Mouse (Mus musculus): Measurements from ENCODE around the gene Vangl1. TPM values are rescaled to one million over a fixed set of nuclear protein-coding genes. Genes with fewer than 3 reads are reported as not detected.

Gene Vangl1
- polyA plus RNA-seq, 1 experiment from 2014 or later, result 21.1 TPM

- H3K9me3 ChIP-seq (ENCODE audit: low read length), result no peaks in the 10 kb centered on the region
- H3K4me2 ChIP-seq (replicated peaks; ENCODE audit: low read depth, low read length), result 0 out of 2 replicates have a peak overlapping the region, but pooled peaks have one; percentile 11
- H3K4me1 ChIP-seq (ENCODE audit: insufficient read depth, low read length), result peaks cover 31% of the 10 kb centered on the region
- peak overlapping the region; percentile 38; the same call in 1 of the 2 replicates for H3K9ac ChIP-seq (replicated peaks; ENCODE audit: low read length)
- peak; percentile 81 for ATAC-seq (ENCODE audit: low FRiP score, low TSS enrichment)
- WGBS, result 11% methylated on average over 4 of the region's 4 CpGs
- H3K4me3 ChIP-seq (ENCODE audit: low read length), result no peak overlapping the region
- no peaks in the 10 kb centered on the region for H3K27me3 ChIP-seq (ENCODE audit: insufficient read depth, low read length)
- peak overlapping the region; percentile 94 for H3K27ac ChIP-seq (ENCODE audit: low read length)
- 0 out of 2 replicates have a peak, but pooled peaks cover 6% of the 10 kb centered on the region for H3K36me3 ChIP-seq (ENCODE audit: insufficient read depth, low read length)
Observed at GRCm38 (mm10) chr3:102152872-102153271, 51.6 kb downstream of the Vangl1 start.

GRCm38 (mm10) chr3:102152471-102152870 lies 52.0 kb downstream of the Vangl1 start:
- H3K4me1 ChIP-seq (ENCODE audit: insufficient read depth, low read length), result peaks cover 31% of the 10 kb centered on the region
- 0 out of 2 replicates have a peak overlapping the region, but pooled peaks have one; percentile 11 for H3K4me2 ChIP-seq (replicated peaks; ENCODE audit: low read depth, low read length)
- peak; percentile 61 for ATAC-seq (ENCODE audit: low FRiP score, low TSS enrichment)
- 33% methylated on average over 4 of the region's 4 CpGs for WGBS
- H3K27me3 ChIP-seq (ENCODE audit: insufficient read depth, low read length), result no peaks in the 10 kb centered on the region
- 0 out of 2 replicates have a peak, but pooled peaks cover 2% of the 10 kb centered on the region for H3K36me3 ChIP-seq (ENCODE audit: insufficient read depth, low read length)
- H3K4me3 ChIP-seq (ENCODE audit: low read length), result no peak overlapping the region
- H3K9me3 ChIP-seq (ENCODE audit: low read length), result no peaks in the 10 kb centered on the region
- H3K27ac ChIP-seq (ENCODE audit: low read length), result peak overlapping the region; percentile 94
- H3K9ac ChIP-seq (replicated peaks; ENCODE audit: low read length), result peak overlapping the region; percentile 38

GRCm38 (mm10) chr3:102151850-102152249 lies 52.6 kb downstream of the Vangl1 start:
- peak overlapping the region; percentile 94 for H3K27ac ChIP-seq (ENCODE audit: low read length)
- no peaks in the 10 kb centered on the region for H3K27me3 ChIP-seq (ENCODE audit: insufficient read depth, low read length)
- no peaks in the 10 kb centered on the region for H3K36me3 ChIP-seq (ENCODE audit: insufficient read depth, low read length)
- ATAC-seq (ENCODE audit: low FRiP score, low TSS enrichment), result no peak
- no peaks in the 10 kb centered on the region for H3K9me3 ChIP-seq (ENCODE audit: low read length)
- H3K4me2 ChIP-seq (replicated peaks; ENCODE audit: low read depth, low read length), result no peak overlapping the region
- no peak overlapping the region; the same call in 1 of the 2 replicates for H3K9ac ChIP-seq (replicated peaks; ENCODE audit: low read length)
- H3K4me3 ChIP-seq (ENCODE audit: low read length), result no peak overlapping the region
- 57% methylated on average over 4 of the region's 4 CpGs for WGBS
- H3K4me1 ChIP-seq (ENCODE audit: insufficient read depth, low read length), result peaks cover 32% of the 10 kb centered on the region

GRCm38 (mm10) chr3:102149941-102150340 lies 54.6 kb downstream of the Vangl1 start:
- 14% methylated on average over 7 of the region's 7 CpGs for WGBS

GRCm38 (mm10) chr3:102147189-102147588 lies 57.3 kb downstream of the Vangl1 start:
- H3K36me3 ChIP-seq (ENCODE audit: insufficient read depth, low read length), result no peaks in the 10 kb centered on the region
- no peak overlapping the region for H3K4me3 ChIP-seq (ENCODE audit: low read length)
- peaks cover 29% of the 10 kb centered on the region for H3K4me1 ChIP-seq (ENCODE audit: insufficient read depth, low read length)
- H3K9me3 ChIP-seq (ENCODE audit: low read length), result no peaks in the 10 kb centered on the region
- no peak overlapping the region for H3K9ac ChIP-seq (replicated peaks; ENCODE audit: low read length)
- H3K27ac ChIP-seq (ENCODE audit: low read length), result no peak overlapping the region
- 83% methylated on average over 4 of the region's 4 CpGs for WGBS
- H3K27me3 ChIP-seq (ENCODE audit: insufficient read depth, low read length), result no peaks in the 10 kb centered on the region
- no peak for ATAC-seq (ENCODE audit: low FRiP score, low TSS enrichment)
- no peak overlapping the region for H3K4me2 ChIP-seq (replicated peaks; ENCODE audit: low read depth, low read length)

More at GRCm38 (mm10) chr3:102149941-102150340, 54.6 kb downstream of the Vangl1 start:
- H3K36me3 ChIP-seq (ENCODE audit: insufficient read depth, low read length), result no peaks in the 10 kb centered on the region
- no peaks in the 10 kb centered on the region for H3K27me3 ChIP-seq (ENCODE audit: insufficient read depth, low read length)
- H3K9me3 ChIP-seq (ENCODE audit: low read length), result no peaks in the 10 kb centered on the region
- no peak for ATAC-seq (ENCODE audit: low FRiP score, low TSS enrichment)
- no peak overlapping the region for H3K4me3 ChIP-seq (ENCODE audit: low read length)
- H3K4me1 ChIP-seq (ENCODE audit: insufficient read depth, low read length), result peaks cover 44% of the 10 kb centered on the region
- no peak overlapping the region for H3K9ac ChIP-seq (replicated peaks; ENCODE audit: low read length)
- H3K4me2 ChIP-seq (replicated peaks; ENCODE audit: low read depth, low read length), result no peak overlapping the region
- no peak overlapping the region for H3K27ac ChIP-seq (ENCODE audit: low read length)

GRCm38 (mm10) chr3:102146428-102146827 lies 58.1 kb downstream of the Vangl1 start:
- Histone ChIP-seq H3K4me3 (ENCODE audit: low read length) (no peak overlapping the region), H3K4me1 (ENCODE audit: insufficient read depth, low read length) (peaks cover 21% of the 10 kb centered on the region), H3K27ac (ENCODE audit: low read length) (no peak overlapping the region), H3K36me3 (ENCODE audit: insufficient read depth, low read length) (no peaks in the 10 kb centered on the region), H3K4me2 (replicated peaks; ENCODE audit: low read depth, low read length) (no peak overlapping the region), H3K9ac (replicated peaks; ENCODE audit: low read length) (no peak overlapping the region), H3K9me3 (ENCODE audit: low read length) (no peaks in the 10 kb centered on the region), H3K27me3 (ENCODE audit: insufficient read depth, low read length) (no peaks in the 10 kb centered on the region)
- peak; percentile 43; the same call in 1 of the 2 replicates for ATAC-seq (ENCODE audit: low FRiP score, low TSS enrichment)
- 42% methylated on average over 6 of the region's 6 CpGs for WGBS

GRCm38 (mm10) chr3:102145645-102146386 lies 58.7 kb downstream of the Vangl1 start:
- H3K36me3 ChIP-seq (ENCODE audit: insufficient read depth, low read length), result no peaks in the 10 kb centered on the region
- no peak overlapping the region for H3K4me2 ChIP-seq (replicated peaks; ENCODE audit: low read depth, low read length)
- H3K27ac ChIP-seq (ENCODE audit: low read length), result no peak overlapping the region
- no peaks in the 10 kb centered on the region for H3K27me3 ChIP-seq (ENCODE audit: insufficient read depth, low read length)
- no peaks in the 10 kb centered on the region for H3K9me3 ChIP-seq (ENCODE audit: low read length)
- no peak overlapping the region for H3K4me3 ChIP-seq (ENCODE audit: low read length)
- H3K9ac ChIP-seq (replicated peaks; ENCODE audit: low read length), result no peak overlapping the region
- peaks cover 22% of the 10 kb centered on the region for H3K4me1 ChIP-seq (ENCODE audit: insufficient read depth, low read length)
- 24% methylated on average over 6 of the region's 6 CpGs for WGBS
- ATAC-seq (ENCODE audit: low FRiP score, low TSS enrichment), result peak; percentile 69; the same call in 1 of the 2 replicates

GRCm38 (mm10) chr3:102144401-102144800 lies 60.1 kb downstream of the Vangl1 start:
- ATAC-seq (ENCODE audit: low FRiP score, low TSS enrichment), result no peak

GRCm38 (mm10) chr3:102143536-102143935 lies 61.0 kb downstream of the Vangl1 start:
- no peak overlapping the region for H3K9ac ChIP-seq (replicated peaks; ENCODE audit: low read length)
- peaks cover 28% of the 10 kb centered on the region for H3K4me1 ChIP-seq (ENCODE audit: insufficient read depth, low read length)
- no peak for ATAC-seq (ENCODE audit: low FRiP score, low TSS enrichment)
- WGBS, result 80% methylated on average over 3 of the region's 3 CpGs
- H3K9me3 ChIP-seq (ENCODE audit: low read length), result no peaks in the 10 kb centered on the region
- no peaks in the 10 kb centered on the region for H3K27me3 ChIP-seq (ENCODE audit: insufficient read depth, low read length)
- H3K4me2 ChIP-seq (replicated peaks; ENCODE audit: low read depth, low read length), result no peak overlapping the region
- no peak overlapping the region for H3K4me3 ChIP-seq (ENCODE audit: low read length)
- H3K27ac ChIP-seq (ENCODE audit: low read length), result no peak overlapping the region
- no peaks in the 10 kb centered on the region for H3K36me3 ChIP-seq (ENCODE audit: insufficient read depth, low read length)

More at GRCm38 (mm10) chr3:102144401-102144800, 60.1 kb downstream of the Vangl1 start:
- Histone ChIP-seq H3K36me3 (ENCODE audit: insufficient read depth, low read length) (no peaks in the 10 kb centered on the region), H3K27ac (ENCODE audit: low read length) (no peak overlapping the region), H3K4me1 (ENCODE audit: insufficient read depth, low read length) (peaks cover 21% of the 10 kb centered on the region), H3K9ac (replicated peaks; ENCODE audit: low read length) (no peak overlapping the region), H3K4me2 (replicated peaks; ENCODE audit: low read depth, low read length) (no peak overlapping the region), H3K9me3 (ENCODE audit: low read length) (no peaks in the 10 kb centered on the region), H3K27me3 (ENCODE audit: insufficient read depth, low read length) (no peaks in the 10 kb centered on the region), H3K4me3 (ENCODE audit: low read length) (no peak overlapping the region)
- 95% methylated on average over 4 of the region's 4 CpGs for WGBS

- H3K27ac ChIP-seq (ENCODE audit: low read length), result no peak overlapping the region
- 92% methylated on average over 4 of the region's 4 CpGs for WGBS
- H3K4me1 ChIP-seq (ENCODE audit: insufficient read depth, low read length), result peaks cover 29% of the 10 kb centered on the region
- H3K4me3 ChIP-seq (ENCODE audit: low read length), result no peak overlapping the region
- H3K9ac ChIP-seq (replicated peaks; ENCODE audit: low read length), result no peak overlapping the region
- H3K9me3 ChIP-seq (ENCODE audit: low read length), result no peaks in the 10 kb centered on the region
- H3K36me3 ChIP-seq (ENCODE audit: insufficient read depth, low read length), result no peaks in the 10 kb centered on the region
- H3K27me3 ChIP-seq (ENCODE audit: insufficient read depth, low read length), result no peaks in the 10 kb centered on the region
- no peak for ATAC-seq (ENCODE audit: low FRiP score, low TSS enrichment)
- H3K4me2 ChIP-seq (replicated peaks; ENCODE audit: low read depth, low read length), result no peak overlapping the region
Observed at GRCm38 (mm10) chr3:102142947-102143346, 61.5 kb downstream of the Vangl1 start.

Measured in kidney, embryonic 16.5 days (tissue).